Mouse (Mus musculus): ENCODE measurements at regions not wholly inside any gene's neighbourhood (a gene's known extent, or its start where the extent isn't known, plus 50 kb on each side); places are given as distances from the start of the nearest gene placed in this dataset.
A peak's percentile ranks its signal among the peaks of the same experiment; 100 is the strongest.

GRCm38 (mm10) chr6:145677475-145678325 is 62.1 kb downstream of the Tuba3b start:
- DNase-seq (ENCODE audit: low read depth, low spot score), result peak; percentile 45

GRCm38 (mm10) chr6:145679516-145679915 is 64.0 kb downstream of the Tuba3b start:
- DNase-seq (ENCODE audit: low read depth, low spot score), result no peak

- DNase-seq (ENCODE audit: low read depth, low spot score), result no peak
Measured at GRCm38 (mm10) chr6:145687073-145687472, 59.5 kb upstream of the Rassf8 start.

GRCm38 (mm10) chr6:145691680-145692079 is 54.9 kb upstream of the Rassf8 start:
- no peak for DNase-seq (ENCODE audit: low read depth, low spot score)

GRCm38 (mm10) chr6:145694817-145695216 is 51.7 kb upstream of the Rassf8 start:
- DNase-seq (ENCODE audit: low read depth, low spot score), result no peak

All from mesoderm, embryonic 11.5 days (tissue).